Comparison of ENCODE assay signal across 23 mouse cellular contexts in the genomic region with DNA sequence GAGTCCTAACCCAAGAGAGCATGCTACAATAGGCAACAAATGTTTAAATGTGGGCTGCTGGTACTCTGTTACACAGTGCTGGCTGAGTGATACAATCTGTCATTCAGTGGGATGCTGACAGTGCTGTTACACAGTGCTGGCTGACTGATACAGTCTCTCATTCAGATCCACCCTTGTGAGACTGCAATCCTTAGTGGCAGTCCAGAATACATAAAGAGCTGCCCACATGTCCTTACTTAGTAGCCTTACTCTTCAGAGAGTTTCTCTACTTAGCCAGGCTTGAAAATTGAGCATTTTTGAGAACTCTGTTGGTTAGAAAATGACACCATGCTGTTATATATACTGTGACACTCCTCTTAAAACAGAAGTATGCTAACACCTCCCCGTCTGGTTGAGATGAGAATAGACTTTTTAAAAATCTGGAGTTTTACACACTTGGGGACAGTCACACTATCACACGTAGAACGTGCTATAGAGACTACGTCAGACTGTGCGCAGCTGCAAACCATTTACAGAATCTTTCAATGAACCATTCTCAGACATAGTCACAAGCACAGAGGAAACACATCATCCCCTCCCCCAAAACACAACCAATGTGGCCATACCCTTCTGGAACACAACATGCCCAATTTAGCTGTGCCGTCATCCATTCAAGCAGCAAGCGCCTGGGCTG. TPM values are rescaled to one million over a fixed set of nuclear protein-coding genes. Genes with fewer than 3 reads are reported as not detected.
DNase-seq lines count a peak whose midpoint lies in the region; ATAC-seq and TF ChIP-seq lines count a peak whose summit lies in the region.
"Had no signal": no experiment of that assay in that cellular context is flagged by ENCODE, and none has a peak within 500 bp of the region (broad histone marks: within the 10 kb centered on the region; RNA-seq: fewer than 3 reads in every experiment).

No protein-coding gene starts in this region.

- H3K9ac ChIP-seq in hindbrain, embryonic 13.5 days = peak overlapping the region; percentile 40; the same call in 1 of the 2 replicates
- H3K9ac ChIP-seq in hindbrain, embryonic 14.5 days = no peak overlapping the region
- no peak overlapping the region for H3K9ac ChIP-seq in intestine, postnatal 0 days (ENCODE audit: low read depth, low read length)
- H3K9ac ChIP-seq: embryonic facial prominence, embryonic 12.5 days; heart, embryonic 15.5 days; hindbrain, embryonic 15.5 days had no signal

- intact Hi-C loops in left cerebral cortex, postnatal 14 days (cut with DNase I) = no loop called here

- peaks cover 4% of the 10 kb centered on the region for H3K4me1 ChIP-seq in hindbrain, embryonic 13.5 days (replicated peaks)
- H3K4me1 ChIP-seq in hindbrain, embryonic 14.5 days (replicated peaks; ENCODE audit: control insufficient read depth, insufficient read depth, low read length) = peaks cover 3% of the 10 kb centered on the region
- peaks cover 12% of the 10 kb centered on the region for H3K4me1 ChIP-seq in cortical plate, adult 2 months (ENCODE audit: control insufficient read depth, insufficient read depth, low read length)
- H3K4me1 ChIP-seq in intestine, postnatal 0 days (replicated peaks; ENCODE audit: control insufficient read depth, insufficient read depth, low read length) = no peaks in the 10 kb centered on the region
- H3K4me1 ChIP-seq: embryonic facial prominence, embryonic 12.5 days had no signal

- ATAC-seq in hindbrain, embryonic 13.5 days (ENCODE audit: low FRiP score) = no peak
- no peak for ATAC-seq in hindbrain, embryonic 14.5 days (ENCODE audit: low FRiP score)
- ATAC-seq in intestine, postnatal 0 days = no peak
- ATAC-seq: forebrain, embryonic 16.5 days had no signal

- no peaks in the 10 kb centered on the region for H3K9me3 ChIP-seq in hindbrain, embryonic 13.5 days
- H3K9me3 ChIP-seq in hindbrain, embryonic 14.5 days (ENCODE audit: control insufficient read depth, low read length) = no peaks in the 10 kb centered on the region
- no peaks in the 10 kb centered on the region for H3K9me3 ChIP-seq in intestine, postnatal 0 days (ENCODE audit: control insufficient read depth)
- H3K9me3 ChIP-seq: embryonic facial prominence, embryonic 12.5 days; heart, embryonic 15.5 days; hindbrain, embryonic 15.5 days had no signal

- TF ChIP-seq POLR2A in cortical plate, adult 2 months (IDR thresholded peaks at IDR 0.05; ENCODE audit: extremely low read depth, insufficient read depth, low read length) = no peak

- H3K36me3 ChIP-seq in hindbrain, embryonic 13.5 days = no peaks in the 10 kb centered on the region
- H3K36me3 ChIP-seq in hindbrain, embryonic 14.5 days (replicated peaks; ENCODE audit: control insufficient read depth, insufficient read depth) = no peaks in the 10 kb centered on the region
- H3K36me3 ChIP-seq in intestine, postnatal 0 days (ENCODE audit: control insufficient read depth, insufficient read depth) = no peaks in the 10 kb centered on the region
- H3K36me3 ChIP-seq: embryonic facial prominence, embryonic 12.5 days; heart, embryonic 15.5 days; hindbrain, embryonic 15.5 days had no signal

- WGBS in hindbrain, embryonic 13.5 days = 92% methylated on average over 7 of the region's 7 CpGs
- WGBS in hindbrain, embryonic 14.5 days = 91% methylated on average over 7 of the region's 7 CpGs
- WGBS in intestine, postnatal 0 days = 94% methylated on average over 7 of the region's 7 CpGs

- no peak for DNase-seq in hindbrain, embryonic 14.5 days (ENCODE audit: low spot score)
- peak; percentile 59 to 88 for DNase-seq in left cerebral cortex, postnatal 14 days (ENCODE audit: low spot score in 2 of 2)
- no peak for DNase-seq in left cerebral cortex, adult 8-10 months (ENCODE audit: low spot score in 2 of 2)
- DNase-seq in telencephalon, adult 2 months (ENCODE audit: low read depth, low spot score) = peak; percentile 89
- DNase-seq: adrenal gland, adult 2 months; adrenal gland, postnatal 36 days; cerebellum, adult 11 months; cerebellum, adult 8-10 months; cerebellum, postnatal 14 days; gastrocnemius, postnatal 14 days; heart, adult 2 months; heart, postnatal 14 days had no signal

- TF ChIP-seq CTCF in cortical plate, adult 2 months (IDR thresholded peaks at IDR 0.05; ENCODE audit: extremely low read depth, insufficient read depth, low read length) = no peak
- TF ChIP-seq CTCF in intestine, postnatal 0 days (IDR thresholded peaks at IDR 0.05; ENCODE audit: low read depth) = no peak

- H3K4me3 ChIP-seq in hindbrain, embryonic 13.5 days = no peak overlapping the region
- no peak overlapping the region for H3K4me3 ChIP-seq in hindbrain, embryonic 14.5 days (replicated peaks; ENCODE audit: low read length)
- H3K4me3 ChIP-seq in cortical plate, adult 2 months (ENCODE audit: insufficient read depth, low read length) = no peak overlapping the region
- H3K4me3 ChIP-seq in intestine, postnatal 0 days (ENCODE audit: low read depth, low read length) = no peak overlapping the region
- H3K4me3 ChIP-seq: embryonic facial prominence, embryonic 12.5 days; heart, adult 2 months; heart, embryonic 15.5 days; hindbrain, embryonic 15.5 days had no signal

- 0 out of 2 replicates have a peak, but pooled peaks cover 2% of the 10 kb centered on the region for H3K27me3 ChIP-seq in hindbrain, embryonic 13.5 days
- H3K27me3 ChIP-seq in hindbrain, embryonic 14.5 days (ENCODE audit: control insufficient read depth, insufficient read depth, low read length) = no peaks in the 10 kb centered on the region
- no peaks in the 10 kb centered on the region for H3K27me3 ChIP-seq in intestine, postnatal 0 days (replicated peaks; ENCODE audit: control insufficient read depth, insufficient read depth, low read length)
- H3K27me3 ChIP-seq: hindbrain, embryonic 15.5 days had no signal

- H3K4me2 ChIP-seq in hindbrain, embryonic 13.5 days = no peak overlapping the region
- no peak overlapping the region for H3K4me2 ChIP-seq in hindbrain, embryonic 14.5 days (replicated peaks)
- no peak overlapping the region for H3K4me2 ChIP-seq in intestine, postnatal 0 days (replicated peaks; ENCODE audit: low read depth)
- H3K4me2 ChIP-seq: embryonic facial prominence, embryonic 12.5 days; heart, embryonic 11.5 days; heart, embryonic 15.5 days; hindbrain, embryonic 15.5 days had no signal

- no peak overlapping the region for H3K27ac ChIP-seq in hindbrain, embryonic 13.5 days
- no peak overlapping the region for H3K27ac ChIP-seq in hindbrain, embryonic 14.5 days
- H3K27ac ChIP-seq in cortical plate, adult 2 months (ENCODE audit: insufficient read depth, low read length) = peak overlapping the region; percentile 18; the same call in 1 of the 2 replicates
- H3K27ac ChIP-seq in intestine, postnatal 0 days (ENCODE audit: low read depth, low read length) = no peak overlapping the region
- H3K27ac ChIP-seq: embryonic facial prominence, embryonic 12.5 days; heart, adult 2 months; heart, embryonic 15.5 days; hindbrain, embryonic 15.5 days had no signal

RNA-seq across cellular contexts. Expression of gene Gng7, which starts 8.6 kb away (rescaled TPM):
- polyA plus RNA-seq in hindbrain, embryonic 13.5 days (2015; fragmentation: Nextera tagmentation; extraction: Ambion mirVana) = 13.4 and 13.5 TPM in 2 replicates
- 17.7 and 20.9 TPM in 2 replicates for polyA plus RNA-seq in hindbrain, embryonic 14.5 days (2014; fragmentation: Nextera tagmentation; extraction: Ambion mirVana)
- total RNA-seq in left cerebral cortex, postnatal 14 days (2021) = 100 to 1,000 TPM; 120 to 135 TPM
- 100 to 1,000 TPM; 204 to 252 (median 224) TPM for total RNA-seq in left cerebral cortex, adult 8-10 months (2022)
- 77.9 and 152 TPM in 2 replicates for polyA plus RNA-seq in cortical plate, adult 2 months (2012; rRNA removed)
- 0.81 and 1.2 TPM in 2 replicates for polyA plus RNA-seq in intestine, postnatal 0 days (2015; fragmentation: Nextera tagmentation; extraction: Ambion mirVana)

RNA-seq across cellular contexts. Expression of gene Diras1, which starts 19.3 kb away (rescaled TPM):
- 37.5 and 40.2 TPM in 2 replicates for polyA plus RNA-seq in hindbrain, embryonic 13.5 days (2015; fragmentation: Nextera tagmentation; extraction: Ambion mirVana)
- 29.7 and 32.2 TPM in 2 replicates for polyA plus RNA-seq in hindbrain, embryonic 14.5 days (2014; fragmentation: Nextera tagmentation; extraction: Ambion mirVana)
- 100 to 1,000 TPM; 113 to 117 TPM for total RNA-seq in left cerebral cortex, postnatal 14 days (2021)
- 100 to 1,000 TPM; 115 to 131 (median 118) TPM for total RNA-seq in left cerebral cortex, adult 8-10 months (2022)
- 83.8 and 85.3 TPM in 2 replicates for polyA plus RNA-seq in cortical plate, adult 2 months (2012; rRNA removed)
- polyA plus RNA-seq in intestine, postnatal 0 days (2015; fragmentation: Nextera tagmentation; extraction: Ambion mirVana) = 0.43 and 0.91 TPM in 2 replicates
- total RNA-seq: common myeloid progenitor, adult 5-6 weeks; heart, adult 2 months; hematopoietic stem cell, adult 5-6 weeks had no signal
- polyA plus RNA-seq: gonadal fat pad, adult 2 months; heart, embryonic 15.5 days had no signal

RNA-seq across cellular contexts. Expression of gene Slc39a3, which starts 31.1 kb away (rescaled TPM):
- 42.3 and 44.0 TPM in 2 replicates for polyA plus RNA-seq in hindbrain, embryonic 13.5 days (2015; fragmentation: Nextera tagmentation; extraction: Ambion mirVana)
- 33.7 and 33.8 TPM in 2 replicates for polyA plus RNA-seq in hindbrain, embryonic 14.5 days (2014; fragmentation: Nextera tagmentation; extraction: Ambion mirVana)
- 10 to 100 TPM; 70.9 to 76.3 TPM for total RNA-seq in left cerebral cortex, postnatal 14 days (2021)
- 10 to 100 TPM; 53.9 to 58.9 (median 56.4) TPM for total RNA-seq in left cerebral cortex, adult 8-10 months (2022)
- 72.8 and 73.0 TPM in 2 replicates for polyA plus RNA-seq in cortical plate, adult 2 months (2012; rRNA removed)
- polyA plus RNA-seq in intestine, postnatal 0 days (2015; fragmentation: Nextera tagmentation; extraction: Ambion mirVana) = 10.5 and 11.1 TPM in 2 replicates

RNA-seq across cellular contexts. Expression of gene Sgta, which starts 53.8 kb away (rescaled TPM):
- polyA plus RNA-seq in hindbrain, embryonic 13.5 days (2015; fragmentation: Nextera tagmentation; extraction: Ambion mirVana) = 292 and 304 TPM in 2 replicates
- 260 and 276 TPM in 2 replicates for polyA plus RNA-seq in hindbrain, embryonic 14.5 days (2014; fragmentation: Nextera tagmentation; extraction: Ambion mirVana)
- 100 to 1,000 TPM; 178 to 186 TPM for total RNA-seq in left cerebral cortex, postnatal 14 days (2021)
- total RNA-seq in left cerebral cortex, adult 8-10 months (2022) = 100 to 1,000 TPM; 165 to 176 (median 169) TPM
- polyA plus RNA-seq in cortical plate, adult 2 months (2012; rRNA removed) = 222 and 228 TPM in 2 replicates
- polyA plus RNA-seq in intestine, postnatal 0 days (2015; fragmentation: Nextera tagmentation; extraction: Ambion mirVana) = 119 and 124 TPM in 2 replicates

Comparison
In these comparisons a context has a peak if more than half of its experiments do, and no peak if none do; other contexts are left out.
1. DNase-seq: peak in left cerebral cortex, postnatal 14 days (2 of 2) and telencephalon, adult 2 months (single experiment); none in hindbrain, embryonic 14.5 days (single experiment) and left cerebral cortex, adult 8-10 months (0 of 2).
2. RNA of gene Diras1, which starts 19.3 kb away (polyA plus RNA-seq): 83.8 to 85.3 TPM in cortical plate, adult 2 months, 37.5 to 40.2 TPM in hindbrain, embryonic 13.5 days and 29.7 to 32.2 TPM in hindbrain, embryonic 14.5 days; 0.43 to 0.91 TPM in intestine, postnatal 0 days; every median in the first group is over 10 times any median in the second.